Mouse (Mus musculus) cerebellum, adult 2 months (tissue): Measurements from ENCODE around the gene Psenen.

Source experiments
- CTCF ChIP-seq: fragments of 200-500 bp; IDR thresholded peaks from 2 replicates; pipeline ENCODE4 v1.5.1; 2011; ENCODE audit warnings: low read depth, mild to moderate bottlenecking, control low read depth, low read length, moderate library complexity, borderline replicate concordance; ENCODE audit not compliant: insufficient read depth
- POLR2A ChIP-seq: fragments of 200-500 bp; IDR thresholded peaks from 2 replicates; pipeline ENCODE4 v1.6.1; 2011; ENCODE audit warnings: low read length, control low read depth, borderline replicate concordance; ENCODE audit not compliant: insufficient read depth

- TF ChIP-seq CTCF = no peak
- TF ChIP-seq POLR2A = no peak
Observed at GRCm38 (mm10) chr7:30526981-30527380, 36.4 kb downstream of the Psenen start.
